Mouse (Mus musculus): Measurements from ENCODE around the gene Rbbp8nl.

- TF ChIP-seq CTCF (IDR thresholded peaks at IDR 0.05; ENCODE audit: control insufficient read depth, insufficient read depth, insufficient read length) (no peak), USF1 (IDR thresholded peaks at IDR 0.05; ENCODE audit: low read depth) (no peak), MYOG (IDR thresholded peaks at IDR 0.05; ENCODE audit: control insufficient read depth, extremely low read depth, insufficient read length) (no peak), MYOD1 (IDR thresholded peaks at IDR 0.05; ENCODE audit: control insufficient read depth, insufficient read length, low read depth) (no peak), MAX (IDR thresholded peaks at IDR 0.05) (no peak), FOSL1 (IDR thresholded peaks at IDR 0.05; ENCODE audit: insufficient read depth, low read length, poor library complexity, severe bottlenecking) (no peak), CEBPB (IDR thresholded peaks at IDR 0.05; ENCODE audit: low read depth) (no peak)
Measured at GRCm38 (mm10) chr2:180272884-180273321, 16.8 kb downstream of the Rbbp8nl start.
